Mouse (Mus musculus): ENCODE measurements around the gene Tuba8.

DNA sequence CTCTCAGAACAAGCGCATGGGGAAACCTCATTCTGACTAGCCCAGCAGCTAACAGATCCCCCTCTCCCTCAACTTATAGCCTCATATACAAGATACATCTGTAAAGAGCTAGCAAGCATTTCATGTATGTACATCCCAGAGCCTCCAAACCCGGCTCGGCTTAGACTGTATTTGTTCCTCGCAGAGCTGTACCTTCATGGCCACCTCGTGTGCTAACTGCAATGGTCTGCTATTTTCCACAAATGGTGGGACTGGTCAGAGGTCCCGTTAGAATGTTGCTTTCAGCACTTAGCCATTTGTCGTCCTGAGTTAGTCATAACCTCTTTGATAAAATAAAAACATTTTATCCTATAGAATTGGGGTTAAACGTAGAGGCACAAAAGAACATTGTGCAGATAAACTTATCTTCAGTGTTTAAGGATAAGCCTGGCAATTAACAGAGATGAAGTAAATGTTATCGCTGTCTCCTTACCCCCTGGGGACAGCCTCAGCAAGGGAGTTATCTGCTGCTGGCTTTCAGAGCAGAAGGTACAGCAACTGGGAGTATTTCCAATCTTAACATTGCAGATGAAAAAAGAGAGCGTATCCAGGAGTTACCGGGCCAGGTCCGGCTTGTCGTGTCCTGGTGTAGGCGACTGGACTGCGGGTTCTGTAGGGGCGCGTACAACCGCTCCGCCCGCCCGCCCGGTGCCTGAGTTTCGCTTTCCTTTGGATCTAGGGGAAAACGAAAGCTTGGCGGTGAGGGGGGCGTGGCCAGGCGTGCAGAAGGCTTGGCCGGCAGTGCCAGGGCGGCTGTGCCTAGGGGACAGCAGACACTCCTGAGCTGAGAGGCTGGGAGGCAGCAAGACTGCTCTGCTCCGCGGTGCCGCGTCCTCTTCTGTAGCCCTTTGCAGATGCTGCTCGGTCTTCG is 34.9 kb downstream of the Tuba8 start, which contains the start of gene Usp18:
- TF ChIP-seq POLR2A (IDR thresholded peaks at IDR 0.05; ENCODE audit: extremely low read depth, insufficient read depth, low read length) (no peak), CTCF (IDR thresholded peaks at IDR 0.05; ENCODE audit: extremely low read depth, insufficient read depth, low read length) (no peak)

Measured in cortical plate, adult 2 months (tissue).